Mouse (Mus musculus): ENCODE measurements around the gene Slc6a16.

DNA sequence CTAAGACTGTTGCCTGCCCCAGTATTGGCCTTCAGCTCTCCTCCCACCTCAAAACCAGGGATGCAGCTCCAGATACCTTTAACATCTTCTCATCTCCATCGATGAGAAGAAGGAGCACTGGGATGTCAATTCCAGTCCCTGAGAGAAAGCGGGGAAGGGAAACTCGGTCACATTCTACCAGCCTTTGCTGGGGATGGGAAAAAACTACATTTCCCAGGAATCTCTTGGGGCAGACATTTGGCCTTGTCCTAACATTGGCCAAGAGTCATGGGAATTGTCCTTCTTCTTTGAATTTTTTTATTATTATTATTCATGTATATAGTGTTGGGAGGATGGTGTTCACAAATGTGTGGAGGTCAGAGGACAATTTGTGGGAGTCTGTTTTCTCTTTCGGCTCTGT is 81.4 kb downstream of the Slc6a16 start:
- TF ChIP-seq CTCF (IDR thresholded peaks at IDR 0.05) (no peak), EP300 (IDR thresholded peaks at IDR 0.05) (no peak)

Measured in lung, postnatal 0 days (tissue).